Mouse (Mus musculus) E14TG2a.4 (cell line): Measurements from ENCODE around the gene Etnk1.
"Not testable (repeated sequence)": the region's sequence is repeated elsewhere in the genome, so short reads cannot be mapped to it uniquely, and the experiment has no call there.

Experiments used
- H3K27me3 ChIP-seq: 2 replicates; pipeline ENCODE4 v1.6.1; 2014; ENCODE audit warnings: low read length, control low read depth; ENCODE audit not compliant: insufficient read depth
- H3K36me3 ChIP-seq: 2 replicates; pipeline ENCODE4 v1.6.1; 2014; ENCODE audit warnings: low read length, control low read depth; ENCODE audit not compliant: insufficient read depth
- H3K4me1 ChIP-seq: replicated peaks from 2 replicates; pipeline ENCODE4 v1.6.1; 2014; ENCODE audit warnings: low read depth, low read length, control low read depth
- H3K4me3 ChIP-seq: replicated peaks from 2 replicates; pipeline ENCODE4 v1.5.1; 2014; ENCODE audit warnings: mild to moderate bottlenecking, low read length
- H3K9me3 ChIP-seq: 2 replicates; pipeline ENCODE4 v1.6.1; 2014; ENCODE audit warnings: low read length, control low read depth
- CTCF ChIP-seq: conservative IDR thresholded peaks from 2 replicates; pipeline ENCODE4 v1.5.1; 2014; ENCODE audit warnings: low read length
- NANOG ChIP-seq: IDR thresholded peaks from 2 replicates; pipeline ENCODE4 v1.6.1; 2014; ENCODE audit warnings: borderline replicate concordance, low read length, mixed read lengths
- POU5F1 ChIP-seq: IDR thresholded peaks from 2 replicates; pipeline ENCODE4 v1.6.1; 2014; ENCODE audit warnings: low read length, borderline replicate concordance

The Etnk1 gene

DNA sequence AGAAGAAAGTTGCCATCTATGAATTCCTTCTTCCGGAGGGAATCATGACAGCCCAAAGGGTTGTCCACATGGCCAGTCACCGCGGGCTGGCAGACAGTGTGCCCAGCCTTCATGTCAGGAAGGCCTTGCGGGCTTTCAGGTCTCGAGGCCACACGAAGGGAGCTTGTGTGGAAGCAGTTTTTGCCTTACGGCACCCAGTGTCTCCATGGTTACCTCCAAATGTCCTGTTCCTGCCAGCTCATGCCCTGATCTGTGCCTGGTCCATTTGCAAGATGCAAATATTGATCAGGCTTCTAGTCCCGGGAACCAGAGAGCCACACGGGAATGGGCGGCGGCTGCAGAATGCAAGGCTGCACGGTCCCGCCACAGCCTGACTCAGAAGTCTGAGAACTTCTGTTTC lies 31.9 kb upstream of the Etnk1 start:
- Histone ChIP-seq H3K27me3 (no peaks in the 10 kb centered on the region), H3K9me3 (no peaks in the 10 kb centered on the region; the same call in 1 of the 2 replicates), H3K36me3 (no peaks in the 10 kb centered on the region), H3K4me1 (peaks cover 45% of the 10 kb centered on the region), H3K4me3 (peak overlapping the region; percentile 53)
- TF ChIP-seq CTCF: no peak
- TF ChIP-seq POU5F1: no peak
- TF ChIP-seq NANOG: no peak

DNA sequence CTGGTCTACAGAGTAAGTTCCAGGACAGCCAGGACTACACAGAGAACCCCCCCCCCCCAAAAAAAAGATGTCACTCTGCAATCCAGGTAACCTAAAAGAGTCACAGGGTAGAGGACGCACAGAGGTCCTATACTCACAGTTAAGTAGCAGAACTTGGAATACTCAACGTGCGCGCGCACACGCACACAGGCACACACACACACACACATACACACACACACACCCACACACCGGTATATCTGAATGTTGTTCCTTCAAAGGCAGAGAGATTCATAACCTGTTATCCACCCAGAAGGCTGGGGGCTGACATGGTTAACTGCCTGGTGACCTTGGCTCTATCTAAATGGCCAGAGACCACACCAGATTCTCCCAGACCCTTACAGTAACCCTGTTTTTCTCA lies 30.3 kb upstream of the Etnk1 start:
- peaks cover 60% of the 10 kb centered on the region for H3K4me1 ChIP-seq
- no peak overlapping the region for H3K4me3 ChIP-seq
- no peaks in the 10 kb centered on the region for H3K36me3 ChIP-seq
- no peaks in the 10 kb centered on the region for H3K27me3 ChIP-seq
- no peaks in the 10 kb centered on the region for H3K9me3 ChIP-seq
- TF ChIP-seq NANOG (no peak), CTCF (no peak), POU5F1 (no peak)

DNA sequence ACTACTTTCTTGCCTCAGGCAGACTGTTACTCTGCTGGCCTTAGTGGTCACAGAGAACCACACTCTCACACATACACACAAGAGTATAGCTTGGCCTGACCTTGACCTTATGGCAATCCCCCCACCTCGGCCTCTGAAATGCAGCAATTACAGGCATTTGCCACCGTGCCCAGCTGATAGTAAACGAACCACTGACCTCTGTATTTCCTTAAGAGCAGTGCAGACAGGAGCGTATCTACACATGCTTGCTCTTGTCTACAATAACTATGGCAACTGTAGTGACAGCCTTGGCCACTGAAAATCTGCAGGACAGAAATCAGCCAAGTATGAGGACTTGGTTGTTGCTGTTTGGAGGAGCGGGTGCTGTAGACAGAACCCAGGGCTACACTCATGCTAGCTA lies 29.7 kb upstream of the Etnk1 start:
- peaks cover 57% of the 10 kb centered on the region for H3K4me1 ChIP-seq
- no peaks in the 10 kb centered on the region for H3K27me3 ChIP-seq
- TF ChIP-seq POU5F1 (no peak), CTCF (no peak), NANOG (no peak)
- H3K9me3 ChIP-seq: no peaks in the 10 kb centered on the region
- H3K4me3 ChIP-seq: no peak overlapping the region
- no peaks in the 10 kb centered on the region for H3K36me3 ChIP-seq

DNA sequence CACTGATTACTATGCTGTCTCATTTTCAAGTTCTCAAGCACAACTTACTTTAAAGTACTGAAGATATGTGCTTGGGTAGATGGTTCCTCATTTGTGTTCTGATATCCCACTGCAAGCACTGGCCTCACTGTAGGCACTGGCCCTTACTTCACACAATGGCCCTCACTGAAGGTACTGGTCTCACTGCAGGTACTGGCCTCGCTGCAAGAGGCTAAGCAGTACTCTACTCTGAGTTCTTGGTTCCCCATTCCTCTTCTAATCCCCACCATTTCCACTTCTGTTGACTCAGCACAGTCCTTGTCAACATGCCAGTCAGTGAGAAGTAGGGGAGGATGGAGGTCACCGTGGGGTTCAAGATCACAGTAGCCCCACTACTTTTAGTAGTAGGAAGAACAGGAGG lies 27.6 kb upstream of the Etnk1 start:
- no peak for TF ChIP-seq CTCF
- TF ChIP-seq NANOG: no peak
- TF ChIP-seq POU5F1: no peak
- Histone ChIP-seq H3K27me3 (no peaks in the 10 kb centered on the region), H3K36me3 (no peaks in the 10 kb centered on the region), H3K4me1 (peaks cover 75% of the 10 kb centered on the region), H3K4me3 (no peak overlapping the region), H3K9me3 (no peaks in the 10 kb centered on the region)

DNA sequence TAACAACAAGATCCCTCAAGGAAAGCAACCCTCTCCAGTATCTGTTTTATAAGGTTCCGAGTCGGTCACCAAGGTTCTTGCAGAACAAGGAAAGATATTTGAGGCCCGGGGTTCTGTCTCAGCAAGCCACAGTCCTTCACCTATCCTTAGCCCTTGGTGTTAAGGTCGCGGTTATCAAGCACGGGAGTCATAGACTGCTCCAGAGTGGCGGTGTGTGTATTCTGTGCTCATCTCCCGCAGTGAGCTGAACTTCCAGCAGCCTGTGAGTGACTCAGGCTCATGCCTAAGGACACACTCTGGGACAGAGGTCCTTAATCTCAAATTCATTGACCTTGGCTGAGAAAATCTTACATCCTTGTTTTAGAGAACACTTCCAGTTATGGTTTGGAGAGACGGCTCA lies 26.1 kb upstream of the Etnk1 start:
- Histone ChIP-seq H3K4me1 (peaks cover 78% of the 10 kb centered on the region), H3K36me3 (no peaks in the 10 kb centered on the region), H3K27me3 (no peaks in the 10 kb centered on the region), H3K4me3 (no peak overlapping the region), H3K9me3 (no peaks in the 10 kb centered on the region)
- no peak for TF ChIP-seq CTCF
- TF ChIP-seq NANOG: peak; percentile 46; the same call in 1 of the 2 replicates

DNA sequence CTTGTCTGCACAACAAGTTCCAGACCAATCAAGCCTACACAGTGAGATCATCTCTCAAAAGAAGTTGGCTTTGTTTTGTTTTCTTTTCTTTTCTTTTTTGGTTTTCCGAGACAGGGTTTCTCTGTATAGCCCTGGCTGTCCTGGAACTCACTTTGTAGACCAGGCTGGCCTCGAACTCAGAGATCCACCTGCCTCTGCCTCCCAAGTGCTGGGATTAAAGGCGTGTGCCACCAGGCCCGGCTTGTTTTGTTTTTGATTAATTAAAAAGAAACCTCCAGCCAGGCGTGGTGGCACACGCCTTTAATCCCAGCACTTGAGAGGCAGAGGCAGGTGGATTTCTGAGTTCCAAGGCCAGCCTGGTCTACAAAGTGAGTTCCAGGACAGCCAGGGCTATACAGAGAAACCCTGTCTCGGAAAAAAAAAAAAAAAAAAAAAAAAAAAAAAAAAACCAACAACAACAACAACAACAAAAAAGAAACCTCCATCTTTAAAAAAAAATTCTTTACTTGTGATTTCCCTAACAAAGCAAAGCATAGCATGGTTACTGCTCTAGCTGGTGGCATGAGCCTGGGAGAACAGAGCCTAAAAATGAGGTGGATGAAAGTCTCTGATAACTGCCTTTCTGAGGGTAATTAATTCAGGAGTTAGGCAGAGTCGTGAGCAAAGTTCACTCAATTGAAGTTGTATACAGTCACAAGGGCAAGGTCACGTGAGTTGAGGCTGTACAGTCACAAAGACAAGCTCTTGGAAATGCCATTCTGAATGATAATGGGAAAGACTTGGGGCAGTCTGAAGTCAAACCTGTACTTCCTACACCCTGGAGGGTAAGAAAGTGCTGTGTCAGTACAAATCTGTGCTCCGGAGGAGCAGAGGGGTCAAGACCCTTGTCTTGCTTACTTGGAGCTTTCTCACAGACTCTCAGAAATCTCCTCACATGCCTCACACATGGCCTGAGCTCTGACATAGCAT lies 25.1 kb upstream of the Etnk1 start:
- not testable (repeated sequence) for H3K27me3 ChIP-seq, H3K36me3 ChIP-seq, H3K9me3 ChIP-seq, H3K4me3 ChIP-seq
- TF ChIP-seq POU5F1 (peak; percentile 82; the same call in 1 of the 2 replicates), NANOG (peak; percentile 82)
- peaks cover 83% of the 10 kb centered on the region for H3K4me1 ChIP-seq

DNA sequence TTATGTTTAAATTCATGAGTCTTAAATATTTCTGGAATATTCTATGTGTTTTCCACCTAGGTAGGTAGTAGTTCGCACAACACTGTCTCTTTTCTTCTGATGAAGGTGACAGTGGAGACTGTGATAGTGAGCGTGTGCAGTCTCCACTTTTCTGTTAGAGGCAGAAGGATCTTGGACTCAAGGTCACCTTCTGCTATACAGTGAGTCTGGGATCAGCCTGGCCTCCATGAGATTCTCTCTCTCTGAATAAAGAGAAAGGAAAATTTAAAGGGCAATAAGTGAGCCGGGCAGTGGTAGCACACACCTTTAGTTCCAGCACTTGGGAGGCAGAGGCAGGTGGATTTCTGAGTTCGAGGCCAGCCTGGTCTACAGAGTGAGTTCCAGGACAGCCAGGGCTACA lies 24.2 kb upstream of the Etnk1 start:
- TF ChIP-seq CTCF (no peak), POU5F1 (no peak), NANOG (no peak)

DNA sequence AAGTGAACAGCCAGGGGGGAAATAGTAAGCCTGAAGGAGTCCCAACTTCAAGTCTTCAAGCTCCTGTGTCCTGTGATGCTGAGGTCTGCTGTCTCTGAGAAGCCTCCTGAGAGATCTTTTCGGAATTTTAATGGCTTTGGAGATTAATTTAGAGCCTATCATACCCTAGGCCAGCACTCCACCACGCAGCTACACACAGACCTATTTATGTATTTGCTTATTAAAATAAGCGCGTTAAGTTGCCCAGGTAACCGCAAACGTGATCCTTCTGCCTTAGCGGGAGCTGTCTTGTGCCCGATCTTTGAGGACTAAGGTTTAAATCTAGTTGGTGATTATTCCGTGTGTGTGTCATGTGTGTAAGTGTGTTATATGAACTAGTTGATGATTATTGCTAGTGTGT lies 23.7 kb upstream of the Etnk1 start:
- Histone ChIP-seq H3K4me3 (peak overlapping the region; percentile 64), H3K9me3 (peaks cover 4% of the 10 kb centered on the region; the same call in 1 of the 2 replicates), H3K4me1 (peaks cover 84% of the 10 kb centered on the region), H3K36me3 (peaks cover 5% of the 10 kb centered on the region; the same call in 1 of the 2 replicates), H3K27me3 (no peaks in the 10 kb centered on the region)
- TF ChIP-seq CTCF (no peak), POU5F1 (no peak), NANOG (no peak)

More for the DNA sequence above, 24.2 kb upstream of the Etnk1 start:
- peaks cover 83% of the 10 kb centered on the region for H3K4me1 ChIP-seq
- no peaks in the 10 kb centered on the region for H3K27me3 ChIP-seq
- H3K36me3 ChIP-seq: peaks cover 5% of the 10 kb centered on the region; the same call in 1 of the 2 replicates
- H3K4me3 ChIP-seq: no peak overlapping the region
- peaks cover 4% of the 10 kb centered on the region; the same call in 1 of the 2 replicates for H3K9me3 ChIP-seq

DNA sequence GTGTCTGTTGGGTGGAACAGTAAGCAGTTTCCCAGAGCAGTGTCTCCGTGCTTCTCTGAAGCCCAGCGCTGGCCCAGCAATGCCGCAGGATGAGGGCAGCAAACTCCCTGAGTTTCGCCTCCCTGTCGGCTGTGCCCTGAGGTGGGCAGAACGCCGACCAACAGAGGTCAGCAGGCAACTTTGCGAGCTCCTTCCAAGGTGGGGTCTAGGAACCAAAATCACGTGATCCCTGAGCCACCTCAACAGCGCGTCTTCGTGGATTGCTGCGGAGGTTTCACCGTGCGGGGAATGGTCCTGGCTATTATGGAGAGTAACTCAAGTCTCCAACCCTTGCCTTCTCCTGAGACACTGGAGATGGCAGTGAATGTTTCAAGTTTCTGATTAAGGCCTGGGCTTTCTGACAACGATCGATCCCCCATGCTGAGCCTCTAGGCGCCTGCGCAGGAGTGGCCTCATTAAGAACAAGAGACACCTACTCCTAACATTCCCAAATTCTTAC lies 23.2 kb upstream of the Etnk1 start:
- peak overlapping the region; percentile 64 for H3K4me3 ChIP-seq

More for the DNA sequence above, 23.2 kb upstream of the Etnk1 start:
- H3K9me3 ChIP-seq: peaks cover 4% of the 10 kb centered on the region; the same call in 1 of the 2 replicates
- peaks cover 89% of the 10 kb centered on the region for H3K4me1 ChIP-seq
- H3K36me3 ChIP-seq: peaks cover 5% of the 10 kb centered on the region; the same call in 1 of the 2 replicates
- H3K27me3 ChIP-seq: no peaks in the 10 kb centered on the region
- TF ChIP-seq NANOG (no peak; the same call in 1 of the 2 replicates), POU5F1 (no peak), CTCF (no peak)
